Mouse (Mus musculus) WW6 (cell line): Measurements from ENCODE around the gene Cd160.

ENCODE experiments used
- DNase-seq: peaks from one replicate; pipeline ENCODE4 v3.0.0-alpha.2; 2013; ENCODE audit warnings: low read depth, low spot score

Cd160 gene

DNA sequence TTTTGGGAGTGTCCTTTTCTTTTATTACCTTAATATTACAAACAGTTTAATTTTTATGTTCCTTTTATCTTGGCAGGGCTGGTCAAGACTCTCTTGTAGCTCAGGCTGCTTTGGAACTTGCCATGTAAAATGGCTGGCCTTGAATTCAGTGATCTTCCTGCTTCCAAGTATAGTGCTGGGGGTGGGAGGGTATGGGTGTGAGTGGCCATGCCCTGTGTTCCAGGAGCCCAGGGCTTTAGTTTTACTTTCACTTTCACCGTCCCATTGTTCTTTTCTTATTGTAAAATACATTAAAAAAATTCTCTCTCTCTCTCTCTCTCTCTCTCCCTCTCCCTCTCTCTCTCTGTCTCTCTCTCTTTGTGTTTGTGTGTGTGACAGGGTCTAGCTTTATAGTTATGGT lies 64.6 kb downstream of the Cd160 start:
- no peak for DNase-seq

GRCm38 (mm10) chr3:96759695-96760094 lies 69.5 kb downstream of the Cd160 start:
- no peak for DNase-seq

- DNase-seq: no peak
These were observed 71.5 kb downstream of the Cd160 start for GRCm38 (mm10) chr3:96757691-96758090.

GRCm38 (mm10) chr3:96755935-96756334 lies 73.2 kb downstream of the Cd160 start:
- no peak for DNase-seq
